Mouse (Mus musculus): Measurements from ENCODE around the gene Tufm.

DNA sequence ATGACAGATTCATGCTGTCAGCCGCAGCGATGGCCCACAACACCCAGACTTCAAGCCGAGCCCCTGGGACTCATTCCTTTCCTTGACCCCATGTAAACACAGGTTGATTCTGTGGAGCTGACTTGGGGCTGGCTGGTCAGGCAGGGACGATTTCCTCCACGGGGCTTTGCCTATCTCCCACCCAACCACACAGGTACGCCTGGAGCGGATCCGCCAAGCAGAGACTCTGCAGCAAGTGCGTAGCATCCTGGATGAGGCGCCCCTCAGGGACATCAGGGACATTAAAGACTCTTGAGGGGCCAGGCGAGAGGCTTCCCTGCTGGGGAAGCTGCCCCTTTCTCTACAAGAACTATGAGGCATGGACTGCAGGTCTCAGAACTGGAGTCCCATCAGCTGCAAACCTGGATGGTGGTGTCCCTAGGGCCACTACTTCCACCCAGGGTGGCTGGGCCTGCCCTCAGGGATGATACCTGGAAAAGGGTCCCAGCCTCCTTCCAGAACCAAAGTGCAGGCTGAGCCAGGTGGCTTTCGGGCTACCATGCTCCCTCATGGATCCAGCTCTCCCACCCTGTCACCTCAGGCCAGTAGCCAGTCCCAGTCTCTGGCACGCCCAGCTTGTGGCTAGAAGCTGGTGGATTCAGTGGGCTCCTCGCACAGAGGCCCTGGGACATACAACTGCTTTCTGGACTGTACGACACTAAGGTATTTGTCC lies 41.9 kb upstream of the Tufm start:
- TF ChIP-seq CTCF (IDR thresholded peaks at IDR 0.05; ENCODE audit: borderline replicate concordance, extremely low read depth, insufficient read depth, insufficient read length) (no peak), POLR2A (IDR thresholded peaks at IDR 0.05; ENCODE audit: borderline replicate concordance, extremely low read depth, insufficient read depth, insufficient read length, poor library complexity, severe bottlenecking) (no peak)

All from brain, embryonic 14.5 days (tissue).